Mouse (Mus musculus) bone marrow, adult 2 months (tissue): ENCODE data around the gene Mmachc. TPM values are rescaled to one million over a fixed set of nuclear protein-coding genes. Genes with fewer than 3 reads are reported as not detected.

Source experiments
- H3K27ac ChIP-seq: fragments of 200-500 bp; 2 replicates; pipeline ENCODE4 v1.5.1; 2012; ENCODE audit warnings: low read depth, mild to moderate bottlenecking, control low read depth, inconsistent platforms, low read length; ENCODE audit not compliant: control insufficient read depth, poor library complexity, insufficient read depth
- H3K4me1 ChIP-seq: fragments of 200-500 bp; 2 replicates; pipeline ENCODE4 v1.6.1; 2011; ENCODE audit warnings: low read length; ENCODE audit not compliant: control insufficient read depth, insufficient read depth
- H3K4me3 ChIP-seq: fragments of 200-500 bp; replicated peaks from 2 replicates; pipeline ENCODE3; 2011; ENCODE audit warnings: mild to moderate bottlenecking, low read depth, low read length, control low read depth; ENCODE audit not compliant: control insufficient read depth
- CTCF ChIP-seq: fragments of 200-500 bp; IDR thresholded peaks from 2 replicates; pipeline ENCODE4 v1.5.1; 2011; ENCODE audit warnings: low read length, control low read depth; ENCODE audit not compliant: control insufficient read depth, insufficient read depth
- POLR2A ChIP-seq: fragments of 200-500 bp; IDR thresholded peaks from 2 replicates; pipeline ENCODE4 v1.6.1; 2011; ENCODE audit warnings: low read depth, mild to moderate bottlenecking, control low read depth, low read length, borderline replicate concordance; ENCODE audit not compliant: control insufficient read depth
- WGBS: fragments of 180-500 bp; shearing (Covaris S2); methylation state at CpG from one replicate; pipeline ENCODE4 v1.1.7; 2018; 5-methylcytosine and 5-hydroxymethylcytosine counted together
- polyA plus RNA-seq: library from polyadenylated mRNA; stranded (reverse); fragments of >200 nt; gene quantifications from 2 replicates; pipeline ENCODE4 v1.2.4, GENCODE M21; 2011; ENCODE audit warnings: low replicate concordance; ENCODE audit not compliant: missing spikeins, insufficient read depth, insufficient read length

Mmachc gene
- polyA plus RNA-seq, 1 experiment, result 8.6 TPM

- 80% methylated on average over 5 of the region's 5 CpGs for WGBS
- Histone ChIP-seq H3K27ac (no peak overlapping the region), H3K4me1 (peaks cover 2% of the 10 kb centered on the region), H3K4me3 (no peak overlapping the region)
- no peak for TF ChIP-seq POLR2A
- no peak for TF ChIP-seq CTCF
Measured at GRCm38 (mm10) chr4:116725444-116725843, 17.2 kb upstream of the Mmachc start.

GRCm38 (mm10) chr4:116722230-116722629 is 14.0 kb upstream of the Mmachc start:
- TF ChIP-seq CTCF (no peak), POLR2A (no peak)
- peak overlapping the region; percentile 51 for H3K4me3 ChIP-seq
- H3K27ac ChIP-seq, result 0 out of 2 replicates have a peak overlapping the region, but pooled peaks have one; percentile 14

GRCm38 (mm10) chr4:116721098-116721628 is 13.0 kb upstream of the Mmachc start:
- under 1% methylated on average over 29 of the region's 29 CpGs for WGBS
- H3K27ac ChIP-seq, result peak overlapping the region; percentile 87
- TF ChIP-seq CTCF (no peak), POLR2A (no peak)
- peaks cover 2% of the 10 kb centered on the region for H3K4me1 ChIP-seq
- H3K4me3 ChIP-seq, result peak overlapping the region; percentile 81

More at GRCm38 (mm10) chr4:116722230-116722629, 14.0 kb upstream of the Mmachc start:
- 64% methylated on average over 7 of the region's 7 CpGs for WGBS
- H3K4me1 ChIP-seq, result peaks cover 2% of the 10 kb centered on the region

GRCm38 (mm10) chr4:116720343-116721097 is 12.3 kb upstream of the Mmachc start, which contains the start of gene Tesk2:
TSS of gene Tesk2 (plus strand) at chr4:116720948.
- peak within 1 kb of the TSS; percentile 81 for H3K4me3 ChIP-seq
- WGBS, result under 1% methylated on average over 34 of the region's 34 CpGs
- peak; percentile 66; the same call in 1 of the 2 replicates for TF ChIP-seq POLR2A
- no peak for TF ChIP-seq CTCF
- H3K4me1 ChIP-seq, result peaks cover 2% of the 10 kb centered on the region
- peak within 1 kb of the TSS; percentile 87 for H3K27ac ChIP-seq

- H3K27ac ChIP-seq, result no peak overlapping the region
- TF ChIP-seq POLR2A, result no peak
- TF ChIP-seq CTCF, result peak; percentile 57
- H3K4me1 ChIP-seq, result peaks cover 2% of the 10 kb centered on the region
- no peak overlapping the region for H3K4me3 ChIP-seq
- WGBS, result 22% methylated on average over 3 of the region's 3 CpGs
Measured at GRCm38 (mm10) chr4:116719396-116719795, 11.2 kb upstream of the Mmachc start.

GRCm38 (mm10) chr4:116712536-116712935 is 4.3 kb upstream of the Mmachc start:
- WGBS, result 71% methylated on average over 1 of the region's 1 CpGs
- Histone ChIP-seq H3K4me3 (no peak overlapping the region), H3K4me1 (no peaks in the 10 kb centered on the region; the same call in 1 of the 2 replicates), H3K27ac (no peak overlapping the region)
- no peak for TF ChIP-seq CTCF
- TF ChIP-seq POLR2A, result no peak

- WGBS, result 93% methylated on average over 2 of the region's 2 CpGs
- TF ChIP-seq CTCF (no peak), POLR2A (no peak)
- H3K27ac ChIP-seq, result no peak overlapping the region
- H3K4me1 ChIP-seq, result no peaks in the 10 kb centered on the region; the same call in none of the 2 replicates
- no peak overlapping the region for H3K4me3 ChIP-seq
Measured at GRCm38 (mm10) chr4:116710154-116710553, 1.9 kb upstream of the Mmachc start.

GRCm38 (mm10) chr4:116708791-116709390 is 685 bp upstream of the Mmachc start:
- WGBS, result 3% methylated on average over 9 of the region's 9 CpGs
- no peaks in the 10 kb centered on the region; the same call in none of the 2 replicates for H3K4me1 ChIP-seq
- H3K4me3 ChIP-seq, result peak overlapping the region; percentile 78
- TF ChIP-seq POLR2A (no peak), CTCF (no peak)
- no peak overlapping the region for H3K27ac ChIP-seq
